Mouse (Mus musculus) heart, adult 2 months (tissue): ENCODE results near the gene Zc3h7a. TPM values are rescaled to one million over a fixed set of nuclear protein-coding genes. Genes with fewer than 3 reads are reported as not detected.

Experiments used
- DNase-seq, 2 experiments: peaks; one replicate each; pipeline ENCODE4 v3.0.0; 2021
- H3K27ac ChIP-seq: fragments of 200-600 bp; 2 replicates; pipeline ENCODE4 v1.8.1; 2022
- H3K27me3 ChIP-seq: fragments of 200-500 bp; 2 replicates; pipeline ENCODE4 v1.6.1; 2012; ENCODE audit warnings: mild to moderate bottlenecking, low read length, inconsistent platforms, mixed read lengths; ENCODE audit not compliant: control insufficient read depth, insufficient read depth
- H3K36me3 ChIP-seq: fragments of 200-500 bp; 2 replicates; pipeline ENCODE4 v1.6.1; 2012; ENCODE audit warnings: low read length, inconsistent platforms; ENCODE audit not compliant: control insufficient read depth, insufficient read depth
- H3K4me1 ChIP-seq: fragments of 200-500 bp; 2 replicates; pipeline ENCODE4 v1.6.1; 2011; ENCODE audit warnings: low read length; ENCODE audit not compliant: control insufficient read depth, insufficient read depth
- H3K4me3 ChIP-seq: fragments of 200-600 bp; 2 replicates; pipeline ENCODE4 v1.8.1; 2022
- H3K79me2 ChIP-seq: fragments of 200-500 bp; replicated peaks from 2 replicates; pipeline ENCODE4 v1.6.1; 2012; ENCODE audit warnings: mild to moderate bottlenecking, inconsistent platforms, low read length, moderate library complexity, mixed read lengths; ENCODE audit not compliant: control insufficient read depth, insufficient read depth
- H3K9ac ChIP-seq: fragments of 200-500 bp; 2 replicates; pipeline ENCODE4 v1.6.1; 2012; ENCODE audit warnings: low read depth, mild to moderate bottlenecking, control low read depth, inconsistent platforms, low read length, mixed read lengths
- CTCF ChIP-seq: fragments of 200-600 bp; IDR thresholded peaks from 2 replicates; pipeline ENCODE4 v1.8.1; 2022; ENCODE audit warnings: antibody characterized with exemption, mild to moderate bottlenecking, moderate library complexity
- EP300 ChIP-seq: fragments of 200-500 bp; IDR thresholded peaks from 2 replicates; pipeline ENCODE4 v1.6.1; 2011; ENCODE audit warnings: low read depth, low read length, control low read depth; ENCODE audit not compliant: insufficient read depth
- POLR2A ChIP-seq: fragments of 200-500 bp; IDR thresholded peaks from 2 replicates; pipeline ENCODE4 v1.6.1; 2011; ENCODE audit warnings: mild to moderate bottlenecking, low read depth, low read length, control low read depth; ENCODE audit not compliant: insufficient read depth
- WGBS: fragments of 180-500 bp; shearing (Covaris S2); methylation state at CpG from one replicate; pipeline ENCODE4 v1.1.7; 2018; 5-methylcytosine and 5-hydroxymethylcytosine counted together
- intact Hi-C: fragments of 180-260 bp; cut with DNase I; formaldehyde crosslinking; loops from one replicate; pipeline ENCODE4 v1.15.1; 2025
- microRNA-seq, 2 experiments: library from miRNA; unstranded; fragments of <30 nt; microRNA quantifications; one replicate each; pipeline ENCODE4 v1.2.0; 2021
- polyA plus RNA-seq: library from polyadenylated mRNA; depleted of rRNA; stranded (reverse); fragments of >200 nt; gene quantifications from 2 replicates; pipeline ENCODE4 v1.2.3, GENCODE M21; 2012; rRNA removed
- total RNA-seq, 2 experiments: library from RNA; stranded (reverse); gene quantifications; 2 replicates each; pipeline ENCODE4 v1.2.3; 2021

Zc3h7a gene
- total and polyA plus RNA-seq, 3 experiments, result 24.2 to 27.5 (median 24.3) TPM

GRCm38 (mm10) chr16:11090836-11091570 lies 85.2 kb downstream of the Zc3h7a start:
- no peak overlapping the region for H3K4me3 ChIP-seq
- no peak for DNase-seq
- H3K79me2 ChIP-seq, result no peaks in the 10 kb centered on the region; the same call in 1 of the 2 replicates
- peaks cover 35% of the 10 kb centered on the region for H3K36me3 ChIP-seq
- no peak overlapping the region for H3K9ac ChIP-seq
- H3K4me1 ChIP-seq, result peaks cover 23% of the 10 kb centered on the region
- 52% methylated on average over 10 of the region's 10 CpGs for WGBS
- TF ChIP-seq CTCF (no peak), EP300 (no peak), POLR2A (no peak)
- intact Hi-C loops, result loop anchor here (5.0 kb wide), 1 partner anchor 54 kb away; no protein-coding TSS in a partner anchor
- H3K27me3 ChIP-seq, result no peaks in the 10 kb centered on the region
- peak overlapping the region; percentile 44 for H3K27ac ChIP-seq

GRCm38 (mm10) chr16:11086856-11087588 lies 89.2 kb downstream of the Zc3h7a start:
- H3K4me3 ChIP-seq, result no peak overlapping the region
- H3K9ac ChIP-seq, result no peak overlapping the region
- H3K4me1 ChIP-seq, result peaks cover 12% of the 10 kb centered on the region
- no peaks in the 10 kb centered on the region for H3K27me3 ChIP-seq
- peaks cover 20% of the 10 kb centered on the region for H3K36me3 ChIP-seq
- no peak for DNase-seq
- TF ChIP-seq EP300, result no peak
- TF ChIP-seq CTCF, result peak; percentile 44
- H3K27ac ChIP-seq, result no peak overlapping the region
- H3K79me2 ChIP-seq, result no peaks in the 10 kb centered on the region
- intact Hi-C loops, result no loop called here
- WGBS, result 67% methylated on average over 5 of the region's 5 CpGs

Small RNA genes lying within 50 kb of the gene (microRNA-seq; reads per million reads assigned to microRNA genes)
- gene Gm23935, result 14.0 to 15.1 reads per million in 2 experiments

Other genes starting within 250 kb of the Zc3h7a start
- gene Snn, start 115.4 kb downstream of the Zc3h7a start, total RNA-seq, result 10 to 100 TPM; 22.6 to 32.3 TPM
- gene Snn, start 115.4 kb downstream of the Zc3h7a start, polyA plus RNA-seq, result 23.9 and 32.2 TPM in 2 replicates
- gene Litaf, start 110.2 kb downstream of the Zc3h7a start, total RNA-seq, result 10 to 100 TPM; 19.6 to 25.0 TPM
- 38.1 and 47.3 TPM in 2 replicates for gene Litaf, start 110.2 kb downstream of the Zc3h7a start, polyA plus RNA-seq
- gene Txndc11, start 41.7 kb downstream of the Zc3h7a start, total RNA-seq, result 10 to 100 TPM; 13.0 to 14.8 TPM
- gene Txndc11, start 41.7 kb downstream of the Zc3h7a start, polyA plus RNA-seq, result 11.2 and 17.8 TPM in 2 replicates
- 10 to 100 TPM; 51.6 to 52.8 TPM for gene Rsl1d1, start 26.9 kb upstream of the Zc3h7a start, total RNA-seq
- 9.4 and 17.3 TPM in 2 replicates for gene Rsl1d1, start 26.9 kb upstream of the Zc3h7a start, polyA plus RNA-seq
- 10 to 100 TPM; 59.3 to 62.0 TPM for gene Gspt1, start 77.9 kb upstream of the Zc3h7a start, total RNA-seq
- gene Gspt1, start 77.9 kb upstream of the Zc3h7a start, polyA plus RNA-seq, result 15.6 and 32.9 TPM in 2 replicates
- not detected for gene Tnfrsf17, start 137.4 kb upstream of the Zc3h7a start, total RNA-seq
- gene Tnfrsf17, start 137.4 kb upstream of the Zc3h7a start, polyA plus RNA-seq, result 0.23 and 0.41 TPM in 2 replicates
- 1 to 10 TPM; 8.9 to 9.9 TPM for gene Snx29, start 146.5 kb upstream of the Zc3h7a start, total RNA-seq
- 2.6 and 4.6 TPM in 2 replicates for gene Snx29, start 146.5 kb upstream of the Zc3h7a start, polyA plus RNA-seq